Mouse (Mus musculus): Measurements from ENCODE around the gene Cadm3. TPM values are rescaled to one million over a fixed set of nuclear protein-coding genes. Genes with fewer than 3 reads are reported as not detected.

Gene Cadm3
- total and polyA plus RNA-seq, 2 experiments from 2014 or later, result 0.10 to 1.1 TPM

- DNase-seq (ENCODE audit: low spot score) (peak; percentile 49), ATAC-seq (ENCODE audit: insufficient read depth, low read depth) (no peak)
- WGBS, result 14% methylated on average over 3 of the region's 3 CpGs
- Histone ChIP-seq H3K36me3 (replicated peaks; ENCODE audit: control insufficient read depth, insufficient read depth, low read length) (no peaks in the 10 kb centered on the region), H3K4me1 (ENCODE audit: control insufficient read depth, insufficient read depth) (no peaks in the 10 kb centered on the region), H3K4me3 (ENCODE audit: low read depth, low read length) (no peak overlapping the region), H3K4me2 (ENCODE audit: low read depth, low read length) (no peak overlapping the region), H3K9ac (replicated peaks; ENCODE audit: low read depth, low read length) (no peak overlapping the region), H3K9me3 (replicated peaks; ENCODE audit: control insufficient read depth, low read length) (no peaks in the 10 kb centered on the region), H3K27me3 (ENCODE audit: control insufficient read depth, insufficient read depth, low read length) (no peaks in the 10 kb centered on the region), H3K27ac (ENCODE audit: low read depth) (no peak overlapping the region)
- TF ChIP-seq CTCF (IDR thresholded peaks at IDR 0.05; ENCODE audit: low read depth) (peak; percentile 70), EP300 (IDR thresholded peaks at IDR 0.05; ENCODE audit: low read depth) (no peak)
These were observed 31.0 kb upstream of the Cadm3 start for GRCm38 (mm10) chr1:173398323-173398970.

GRCm38 (mm10) chr1:173391754-173392153 is 24.3 kb upstream of the Cadm3 start:
- no peaks in the 10 kb centered on the region for H3K9me3 ChIP-seq (replicated peaks; ENCODE audit: control insufficient read depth, low read length)
- ATAC-seq (ENCODE audit: insufficient read depth, low read depth) (no peak), DNase-seq (ENCODE audit: low spot score) (peak; percentile 13)
- no peaks in the 10 kb centered on the region for H3K36me3 ChIP-seq (replicated peaks; ENCODE audit: control insufficient read depth, insufficient read depth, low read length)
- no peak overlapping the region for H3K4me2 ChIP-seq (ENCODE audit: low read depth, low read length)
- no peaks in the 10 kb centered on the region for H3K27me3 ChIP-seq (ENCODE audit: control insufficient read depth, insufficient read depth, low read length)
- no peak overlapping the region for H3K27ac ChIP-seq (ENCODE audit: low read depth)
- H3K4me3 ChIP-seq (ENCODE audit: low read depth, low read length), result no peak overlapping the region
- no peak for TF ChIP-seq CTCF (IDR thresholded peaks at IDR 0.05; ENCODE audit: low read depth)
- no peak for TF ChIP-seq EP300 (IDR thresholded peaks at IDR 0.05; ENCODE audit: low read depth)
- H3K4me1 ChIP-seq (ENCODE audit: control insufficient read depth, insufficient read depth), result no peaks in the 10 kb centered on the region
- 46% methylated on average over 6 of the region's 6 CpGs for WGBS
- H3K9ac ChIP-seq (replicated peaks; ENCODE audit: low read depth, low read length), result no peak overlapping the region

GRCm38 (mm10) chr1:173389901-173390401 is 22.5 kb upstream of the Cadm3 start:
- Histone ChIP-seq H3K36me3 (replicated peaks; ENCODE audit: control insufficient read depth, insufficient read depth, low read length) (no peaks in the 10 kb centered on the region), H3K9ac (replicated peaks; ENCODE audit: low read depth, low read length) (no peak overlapping the region), H3K4me1 (ENCODE audit: control insufficient read depth, insufficient read depth) (no peaks in the 10 kb centered on the region), H3K4me2 (ENCODE audit: low read depth, low read length) (no peak overlapping the region), H3K9me3 (replicated peaks; ENCODE audit: control insufficient read depth, low read length) (no peaks in the 10 kb centered on the region), H3K27me3 (ENCODE audit: control insufficient read depth, insufficient read depth, low read length) (no peaks in the 10 kb centered on the region), H3K27ac (ENCODE audit: low read depth) (no peak overlapping the region), H3K4me3 (ENCODE audit: low read depth, low read length) (no peak overlapping the region)
- WGBS, result 5% methylated on average over 13 of the region's 13 CpGs
- ATAC-seq (ENCODE audit: insufficient read depth, low read depth) (no peak), DNase-seq (ENCODE audit: low spot score) (no peak)
- no peak for TF ChIP-seq EP300 (IDR thresholded peaks at IDR 0.05; ENCODE audit: low read depth)
- no peak for TF ChIP-seq CTCF (IDR thresholded peaks at IDR 0.05; ENCODE audit: low read depth)

- H3K9ac ChIP-seq (replicated peaks; ENCODE audit: low read depth, low read length), result no peak overlapping the region
- no peak overlapping the region for H3K4me3 ChIP-seq (ENCODE audit: low read depth, low read length)
- H3K27me3 ChIP-seq (ENCODE audit: control insufficient read depth, insufficient read depth, low read length), result no peaks in the 10 kb centered on the region
- WGBS, result 13% methylated on average over 3 of the region's 3 CpGs
- no peak for TF ChIP-seq EP300 (IDR thresholded peaks at IDR 0.05; ENCODE audit: low read depth)
- TF ChIP-seq CTCF (IDR thresholded peaks at IDR 0.05; ENCODE audit: low read depth), result no peak
- no peak for DNase-seq (ENCODE audit: low spot score)
- no peak for ATAC-seq (ENCODE audit: insufficient read depth, low read depth)
- no peaks in the 10 kb centered on the region for H3K9me3 ChIP-seq (replicated peaks; ENCODE audit: control insufficient read depth, low read length)
- H3K4me2 ChIP-seq (ENCODE audit: low read depth, low read length), result no peak overlapping the region
- no peaks in the 10 kb centered on the region for H3K36me3 ChIP-seq (replicated peaks; ENCODE audit: control insufficient read depth, insufficient read depth, low read length)
- H3K4me1 ChIP-seq (ENCODE audit: control insufficient read depth, insufficient read depth), result no peaks in the 10 kb centered on the region
- H3K27ac ChIP-seq (ENCODE audit: low read depth), result no peak overlapping the region
These were observed 21.9 kb upstream of the Cadm3 start for GRCm38 (mm10) chr1:173389431-173389830.

- no peaks in the 10 kb centered on the region for H3K36me3 ChIP-seq (replicated peaks; ENCODE audit: control insufficient read depth, insufficient read depth, low read length)
- H3K27me3 ChIP-seq (ENCODE audit: control insufficient read depth, insufficient read depth, low read length), result peaks cover 3% of the 10 kb centered on the region; the same call in 1 of the 2 replicates
- DNase-seq (ENCODE audit: low spot score) (no peak), ATAC-seq (ENCODE audit: insufficient read depth, low read depth) (no peak)
- no peak overlapping the region for H3K27ac ChIP-seq (ENCODE audit: low read depth)
- no peaks in the 10 kb centered on the region for H3K9me3 ChIP-seq (replicated peaks; ENCODE audit: control insufficient read depth, low read length)
- H3K4me2 ChIP-seq (ENCODE audit: low read depth, low read length), result no peak overlapping the region
- 84% methylated on average over 6 of the region's 6 CpGs for WGBS
- H3K4me3 ChIP-seq (ENCODE audit: low read depth, low read length), result no peak overlapping the region
- no peak for TF ChIP-seq EP300 (IDR thresholded peaks at IDR 0.05; ENCODE audit: low read depth)
- TF ChIP-seq CTCF (IDR thresholded peaks at IDR 0.05; ENCODE audit: low read depth), result no peak
- H3K9ac ChIP-seq (replicated peaks; ENCODE audit: low read depth, low read length), result no peak overlapping the region
- no peaks in the 10 kb centered on the region for H3K4me1 ChIP-seq (ENCODE audit: control insufficient read depth, insufficient read depth)
These were observed 13.9 kb upstream of the Cadm3 start for GRCm38 (mm10) chr1:173381436-173381835.

Measured in heart, postnatal 0 days (tissue).